Mouse (Mus musculus) monocyte, adult 2 months (primary cell): ENCODE data around the gene Bsn.
A peak's percentile ranks its signal among the peaks of the same experiment; 100 is the strongest.

Experiments used
- DNase-seq, 2 experiments: peaks; one replicate each; pipeline ENCODE4 v3.0.0; 2022; ENCODE audit warnings: low spot score in 2 of 2, low read depth in 1 of 2

Gene Bsn

DNA sequence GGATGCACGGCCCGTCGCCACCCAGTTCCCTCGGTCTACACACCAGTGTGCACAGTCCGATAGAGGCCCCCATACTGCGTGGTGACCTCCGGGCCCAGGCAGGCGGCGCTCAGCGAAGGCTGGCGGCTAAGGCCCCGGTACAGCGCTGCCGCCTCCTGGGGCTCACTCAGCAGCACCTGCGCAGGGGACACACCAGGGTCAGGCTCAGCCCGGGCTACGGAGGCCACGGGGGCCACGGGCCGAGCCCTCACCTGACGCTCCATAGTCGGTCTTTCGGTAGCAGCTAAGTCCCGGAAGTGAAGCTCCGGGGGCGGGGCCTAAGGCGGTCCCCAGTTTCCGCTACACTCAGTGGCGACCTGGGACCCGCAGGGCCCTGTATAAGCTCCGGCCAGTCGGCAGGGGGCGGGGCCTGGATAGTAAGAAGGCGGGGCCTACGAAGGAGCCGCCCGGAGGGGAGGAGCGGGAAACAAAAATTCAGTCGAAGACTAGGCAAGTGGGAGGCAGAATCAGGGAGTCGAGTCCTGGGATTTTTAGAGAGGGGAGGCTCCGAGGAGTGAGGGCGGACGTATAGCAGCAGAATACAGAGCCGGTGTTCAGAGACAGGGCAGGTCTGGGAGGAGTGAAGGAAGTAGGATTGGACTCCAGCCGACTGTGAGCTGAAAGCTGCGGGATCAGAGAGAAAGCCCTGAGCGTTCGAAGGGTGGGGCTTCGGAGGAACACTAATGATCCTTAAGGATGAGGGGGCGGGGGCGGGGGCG lies 95.8 kb downstream of the Bsn start, which contains the start of gene Apeh:
Apeh (minus strand) TSS at position 423 of the 758 bp plus-strand sequence.
- DNase-seq, result peak; percentile 87 to 93

GRCm38 (mm10) chr9:108093586-108093985 lies 96.6 kb downstream of the Bsn start:
- DNase-seq, result no peak

- no peak for DNase-seq
Measured at GRCm38 (mm10) chr9:108090611-108091120, 99.5 kb downstream of the Bsn start.

DNA sequence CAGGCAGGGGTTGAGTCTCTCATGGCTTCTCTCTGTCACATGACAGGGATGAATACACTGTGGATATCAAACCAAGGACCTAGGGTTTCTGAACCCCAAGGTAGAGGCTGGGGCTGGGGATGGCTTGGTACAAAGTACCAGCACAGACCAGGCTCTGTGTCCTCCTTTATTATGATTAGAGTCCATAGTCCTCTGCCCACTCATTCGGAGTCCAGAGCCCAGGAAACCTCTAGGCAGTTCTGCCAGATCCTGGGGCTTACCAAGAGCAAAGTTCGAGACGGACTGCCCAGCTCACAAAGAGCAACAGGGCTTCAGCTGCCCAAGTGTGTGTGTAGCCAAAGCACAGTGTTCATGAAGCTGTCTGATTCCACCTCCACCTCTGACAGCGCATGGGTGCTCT lies 104.9 kb downstream of the Bsn start:
- DNase-seq, result no peak

- no peak for DNase-seq
Measured at GRCm38 (mm10) chr9:108083561-108083960, 106.6 kb downstream of the Bsn start.

GRCm38 (mm10) chr9:108082988-108083431 lies 107.2 kb downstream of the Bsn start, which contains the start of gene Rnf123:
TSS of gene Rnf123 (minus strand) at chr9:108083346.
- DNase-seq, result no peak

DNA sequence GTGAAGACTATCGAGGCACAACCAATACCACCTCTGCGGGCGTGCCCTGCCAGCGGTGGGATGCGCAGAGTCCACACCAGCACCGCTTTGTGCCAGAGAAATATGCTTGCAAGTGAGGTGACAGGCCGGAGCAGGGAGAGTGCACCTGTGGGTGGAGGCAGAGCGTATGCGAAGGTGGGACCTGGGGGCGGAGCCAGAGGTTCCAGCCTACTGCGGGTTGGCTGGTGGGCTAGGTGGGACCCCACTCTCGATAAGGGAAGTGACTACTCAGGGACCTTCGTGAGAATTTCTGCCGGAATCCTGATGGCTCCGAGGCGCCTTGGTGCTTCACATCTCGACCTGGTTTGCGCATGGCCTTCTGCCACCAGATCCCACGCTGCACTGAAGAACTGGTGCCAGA lies 107.6 kb downstream of the Bsn start:
- DNase-seq, result no peak

DNA sequence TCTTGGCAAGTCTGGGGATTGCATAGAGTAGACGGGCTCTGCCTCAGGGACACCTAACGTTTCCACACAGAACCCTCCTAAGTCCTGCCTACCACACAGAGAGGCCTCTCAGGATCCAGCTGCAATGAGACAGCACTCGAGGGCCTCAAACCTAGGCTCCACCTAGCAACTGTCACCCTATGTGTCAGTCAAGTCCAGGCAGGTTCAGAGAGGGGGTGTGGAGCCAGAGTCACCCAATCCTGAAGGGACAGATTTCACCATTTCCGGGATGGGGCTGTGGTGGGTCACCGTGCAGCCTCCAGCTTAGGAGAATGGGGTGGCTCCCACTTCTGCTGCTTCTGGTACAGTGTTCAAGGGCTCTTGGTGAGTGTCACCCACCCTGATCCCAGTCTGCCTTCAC lies 110.0 kb downstream of the Bsn start, which contains the start of gene Mst1:
Mst1 (plus strand) TSS at position 269 of the 400 bp plus-strand sequence.
- no peak for DNase-seq

DNA sequence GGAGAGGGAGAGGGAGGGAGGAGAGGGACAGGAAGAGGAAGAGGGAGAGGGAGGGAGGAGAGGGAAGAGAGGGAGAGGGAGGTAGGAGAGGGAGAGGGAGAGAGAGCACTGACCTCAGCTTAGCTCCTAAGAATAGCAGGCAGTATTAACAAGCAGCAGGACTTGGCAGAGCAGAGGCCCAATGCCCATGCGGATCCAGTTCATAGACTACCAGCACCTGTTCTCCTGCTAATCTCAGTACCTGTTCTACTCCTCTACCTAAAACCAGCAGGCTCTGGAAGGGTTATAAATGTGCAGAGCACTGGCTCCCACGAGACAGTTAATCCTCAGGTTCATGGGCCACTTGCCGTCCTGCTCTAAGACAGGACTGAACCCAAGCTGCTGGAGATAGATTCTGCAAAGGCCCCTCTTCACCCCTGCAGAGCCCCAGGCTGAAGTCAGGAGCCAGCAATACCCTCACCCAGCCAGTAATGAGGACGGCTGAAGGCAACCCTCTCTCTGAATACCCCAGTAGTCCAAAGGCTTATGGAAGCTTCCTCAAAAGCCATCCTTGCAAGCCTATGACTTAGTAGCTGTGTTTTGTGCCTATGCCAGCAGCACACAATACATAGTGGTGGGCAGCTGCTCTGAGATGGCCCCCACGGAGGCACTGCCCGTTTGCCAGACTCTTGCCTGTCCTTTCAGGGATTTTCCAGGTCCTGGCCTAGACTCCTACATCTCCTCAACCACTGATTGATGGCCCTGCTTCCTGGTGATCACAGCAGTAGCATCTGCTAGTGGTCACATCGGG lies 116.8 kb downstream of the Bsn start:
- no peak for DNase-seq

DNA sequence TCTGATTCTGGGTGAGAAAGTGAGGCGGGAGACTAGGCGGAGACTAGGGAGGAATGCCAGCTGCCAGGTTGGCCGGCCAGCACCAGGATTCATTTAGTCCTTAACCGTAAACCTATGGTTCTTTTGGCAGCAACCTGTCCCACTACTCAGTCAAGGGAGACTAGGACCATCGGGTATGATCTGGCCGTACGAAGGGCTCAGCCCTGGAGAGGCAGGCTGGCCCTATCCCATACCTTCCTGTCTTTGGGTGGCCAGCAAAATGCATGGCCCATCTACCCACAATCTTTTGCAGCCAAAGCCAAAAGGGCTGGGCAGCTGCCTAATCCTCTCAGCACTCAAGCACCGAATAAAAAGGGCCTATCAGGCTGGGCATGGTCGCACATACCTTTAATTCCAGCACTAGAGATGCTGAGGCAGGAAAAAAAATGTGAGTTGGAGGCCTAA lies 117.7 kb downstream of the Bsn start:
- no peak for DNase-seq

DNA sequence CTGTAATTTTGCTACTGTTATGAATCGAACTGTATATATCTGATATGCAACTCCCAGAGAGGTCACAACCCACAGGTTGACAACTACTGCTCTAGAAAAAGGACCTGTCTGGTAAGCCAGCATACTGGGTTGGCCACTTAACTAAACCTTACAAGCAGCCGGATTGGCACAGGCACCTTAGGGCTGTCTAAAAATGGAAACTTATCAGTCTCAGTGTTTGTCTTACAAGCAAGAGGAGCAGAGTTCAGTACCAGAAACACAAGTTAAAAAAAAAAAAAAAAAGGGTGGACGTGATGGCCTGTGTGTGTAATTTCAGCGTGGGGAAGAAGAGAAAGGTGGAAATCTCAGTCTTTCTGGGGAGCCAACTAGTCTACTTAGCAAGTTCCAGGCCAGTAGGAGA lies 118.4 kb downstream of the Bsn start:
- no peak for DNase-seq

DNA sequence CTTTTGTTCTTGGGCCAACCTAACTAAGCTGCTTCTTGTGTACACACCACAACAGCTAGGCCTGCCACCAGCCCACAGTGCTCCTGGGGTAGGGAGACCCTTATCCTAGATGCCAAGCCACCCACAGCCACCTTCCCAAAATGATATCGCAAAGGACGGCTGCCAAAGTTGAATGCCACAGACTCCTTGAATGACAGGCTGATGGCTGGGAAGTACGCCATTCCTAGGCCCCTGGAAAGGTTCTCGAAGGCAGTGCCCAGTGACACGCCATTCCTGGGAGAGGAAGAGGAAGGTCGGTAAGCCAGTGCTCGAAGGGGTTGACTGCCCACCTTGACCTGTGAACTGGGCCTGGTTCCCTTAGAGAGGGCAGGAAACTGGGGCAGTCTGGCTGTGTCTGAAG lies 120.7 kb downstream of the Bsn start:
- no peak for DNase-seq

DNA sequence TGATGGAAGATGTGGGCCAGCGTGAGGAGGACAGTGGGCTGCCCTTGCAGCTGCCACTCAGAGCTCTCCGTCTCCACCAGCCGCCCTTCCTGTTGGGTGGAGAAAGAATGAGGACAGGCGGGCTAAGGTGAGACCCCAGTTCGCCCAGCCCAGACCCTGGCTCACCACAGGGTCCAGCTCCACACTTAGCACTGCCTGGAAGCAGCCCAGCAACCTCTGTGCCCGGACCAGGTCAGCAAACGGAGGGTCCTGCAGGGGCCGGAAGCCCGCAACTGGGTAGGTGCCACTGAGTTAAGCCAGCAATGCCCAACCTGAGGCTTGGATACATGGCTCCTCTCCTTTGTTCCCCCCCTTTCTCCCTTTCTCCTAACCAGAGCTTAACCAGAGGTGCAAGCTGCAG lies 121.2 kb downstream of the Bsn start:
- no peak for DNase-seq

- DNase-seq, result peak; percentile 58 to 72
Measured at GRCm38 (mm10) chr9:108067900-108068299, 122.3 kb downstream of the Bsn start.

GRCm38 (mm10) chr9:108067199-108067598 lies 123.0 kb downstream of the Bsn start:
- DNase-seq, result no peak

DNA sequence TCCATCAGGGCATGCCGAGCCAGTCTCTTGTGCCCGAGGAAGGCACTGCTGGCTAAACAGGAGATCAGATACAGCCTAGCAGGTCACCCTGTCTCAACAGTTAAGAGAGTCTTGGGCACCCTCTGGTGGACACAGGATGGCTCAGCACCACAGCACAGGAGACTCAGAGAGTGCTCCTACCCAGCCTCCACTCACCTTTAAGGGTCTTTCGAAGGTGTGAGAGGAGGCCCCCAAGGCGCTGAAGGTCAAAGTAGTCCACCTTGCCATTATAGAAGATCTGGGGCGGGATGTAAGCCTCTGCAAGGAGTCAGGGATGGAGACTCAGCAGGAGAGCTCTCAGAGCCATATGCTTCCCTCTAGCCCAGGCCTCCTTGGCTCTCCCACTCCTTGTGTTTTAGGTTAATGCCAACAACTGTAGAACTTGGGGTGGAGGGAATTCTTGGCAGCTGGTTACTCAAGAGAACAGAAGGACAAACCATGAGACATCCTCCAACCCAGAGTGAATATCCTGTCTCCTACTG lies 124.6 kb downstream of the Bsn start:
- DNase-seq, result no peak

DNA sequence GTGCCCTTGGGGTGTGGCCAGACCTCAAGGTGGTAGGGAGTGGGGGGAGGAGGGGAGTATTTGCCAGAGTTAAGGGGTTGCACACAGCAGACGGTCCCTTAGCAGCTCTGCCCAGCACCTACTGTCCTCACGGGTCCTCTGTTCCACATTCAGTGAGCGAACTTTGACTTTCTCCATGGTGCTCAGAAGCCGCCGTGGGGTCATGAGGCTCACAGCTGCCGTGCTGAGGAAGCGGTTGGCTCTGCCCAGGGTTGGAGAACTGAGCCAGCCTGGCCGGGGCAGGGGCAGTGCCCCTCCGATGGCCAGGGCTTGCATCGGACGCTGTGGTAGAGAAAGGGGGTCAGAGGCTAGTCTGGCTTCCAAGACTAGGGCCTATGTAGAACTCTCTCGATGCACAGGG lies 126.8 kb downstream of the Bsn start:
- DNase-seq, result no peak

- DNase-seq, result no peak
Measured at GRCm38 (mm10) chr9:108062142-108062541, 128.0 kb downstream of the Bsn start.

- no peak for DNase-seq
Measured at GRCm38 (mm10) chr9:108058291-108058690, 131.9 kb downstream of the Bsn start.

- DNase-seq, result no peak
Measured at GRCm38 (mm10) chr9:108057262-108057562, 133.0 kb downstream of the Bsn start.

GRCm38 (mm10) chr9:108056361-108057261 lies 133.6 kb downstream of the Bsn start:
- DNase-seq, result no peak
